Mouse (Mus musculus): Measurements from ENCODE around the gene Smyd2. TPM values are rescaled to one million over a fixed set of nuclear protein-coding genes. Genes with fewer than 3 reads are reported as not detected.

The Smyd2 gene
- polyA plus RNA-seq, 1 experiment = 17.3 TPM

- Histone ChIP-seq H3K4me1 (ENCODE audit: control insufficient read depth, insufficient read depth, low read length) (no peaks in the 10 kb centered on the region), H3K4me3 (ENCODE audit: insufficient read depth, low read length) (no peak overlapping the region), H3K27ac (ENCODE audit: insufficient read depth, low read depth, low read length) (no peak overlapping the region)
- TF ChIP-seq CTCF (IDR thresholded peaks at IDR 0.05; ENCODE audit: low read depth, low read length) = no peak
- TF ChIP-seq POLR2A (IDR thresholded peaks at IDR 0.05; ENCODE audit: borderline replicate concordance, low read depth, low read length) = no peak
These were observed 23.5 kb downstream of the Smyd2 start for GRCm38 (mm10) chr1:189898708-189899107.

GRCm38 (mm10) chr1:189897861-189898260 lies 24.3 kb downstream of the Smyd2 start:
- H3K4me1 ChIP-seq (ENCODE audit: control insufficient read depth, insufficient read depth, low read length) = no peaks in the 10 kb centered on the region
- H3K27ac ChIP-seq (ENCODE audit: insufficient read depth, low read depth, low read length) = no peak overlapping the region
- H3K4me3 ChIP-seq (ENCODE audit: insufficient read depth, low read length) = no peak overlapping the region
- TF ChIP-seq CTCF (IDR thresholded peaks at IDR 0.05; ENCODE audit: low read depth, low read length) = no peak
- no peak for TF ChIP-seq POLR2A (IDR thresholded peaks at IDR 0.05; ENCODE audit: borderline replicate concordance, low read depth, low read length)

GRCm38 (mm10) chr1:189894191-189894590 lies 28.0 kb downstream of the Smyd2 start:
- TF ChIP-seq CTCF (IDR thresholded peaks at IDR 0.05; ENCODE audit: low read depth, low read length) (no peak), POLR2A (IDR thresholded peaks at IDR 0.05; ENCODE audit: borderline replicate concordance, low read depth, low read length) (no peak)
- no peak overlapping the region for H3K27ac ChIP-seq (ENCODE audit: insufficient read depth, low read depth, low read length)
- no peak overlapping the region for H3K4me3 ChIP-seq (ENCODE audit: insufficient read depth, low read length)
- H3K4me1 ChIP-seq (ENCODE audit: control insufficient read depth, insufficient read depth, low read length) = no peaks in the 10 kb centered on the region

GRCm38 (mm10) chr1:189888749-189889148 lies 33.4 kb downstream of the Smyd2 start:
- no peak overlapping the region for H3K4me3 ChIP-seq (ENCODE audit: insufficient read depth, low read length)
- H3K27ac ChIP-seq (ENCODE audit: insufficient read depth, low read depth, low read length) = no peak overlapping the region
- no peak for TF ChIP-seq CTCF (IDR thresholded peaks at IDR 0.05; ENCODE audit: low read depth, low read length)

DNA sequence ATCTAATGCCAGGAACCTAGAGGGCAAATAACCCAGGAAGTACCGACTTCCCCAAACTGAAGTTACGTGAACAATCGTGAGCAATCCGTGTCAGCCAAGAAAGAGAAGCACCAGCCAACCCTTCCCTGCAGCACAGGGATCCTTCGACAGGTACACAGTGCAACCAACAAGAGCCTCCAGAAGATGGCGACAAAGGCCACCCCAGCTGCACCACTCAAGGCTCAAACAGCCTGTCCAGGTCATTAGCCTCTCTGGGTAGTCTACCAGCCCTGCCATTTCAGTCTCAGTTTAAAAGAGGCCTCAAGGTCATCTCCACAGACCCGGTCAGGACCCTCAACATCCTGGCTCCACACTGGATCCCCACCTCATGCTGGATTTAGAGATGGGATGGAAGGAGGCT lies 34.6 kb downstream of the Smyd2 start:
- Histone ChIP-seq H3K4me1 (ENCODE audit: control insufficient read depth, insufficient read depth, low read length) (no peaks in the 10 kb centered on the region), H3K4me3 (ENCODE audit: insufficient read depth, low read length) (no peak overlapping the region), H3K27ac (ENCODE audit: insufficient read depth, low read depth, low read length) (no peak overlapping the region)
- peak; percentile 40; the same call in 1 of the 2 replicates for TF ChIP-seq CTCF (IDR thresholded peaks at IDR 0.05; ENCODE audit: low read depth, low read length)
- no peak for TF ChIP-seq POLR2A (IDR thresholded peaks at IDR 0.05; ENCODE audit: borderline replicate concordance, low read depth, low read length)

More at GRCm38 (mm10) chr1:189888749-189889148, 33.4 kb downstream of the Smyd2 start:
- H3K4me1 ChIP-seq (ENCODE audit: control insufficient read depth, insufficient read depth, low read length) = no peaks in the 10 kb centered on the region

DNA sequence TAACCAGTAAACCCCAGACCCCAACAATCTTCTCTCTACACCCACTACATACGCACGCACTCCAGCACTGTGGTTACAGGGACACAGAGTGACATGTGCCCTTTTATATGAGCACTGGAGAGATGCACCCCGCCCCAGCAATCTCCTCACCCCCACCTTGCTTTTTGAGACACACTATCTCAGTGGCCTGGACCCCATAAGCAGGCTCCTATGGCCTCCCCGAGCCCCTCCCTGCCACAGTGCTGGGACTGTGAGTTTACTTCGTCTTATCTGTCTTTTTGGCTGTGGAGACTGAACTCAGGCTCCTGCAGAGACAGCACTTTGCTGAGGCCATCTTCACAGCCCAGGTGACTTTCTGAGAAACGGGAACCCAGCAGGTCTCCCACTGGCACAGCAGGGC lies 36.2 kb downstream of the Smyd2 start:
- Histone ChIP-seq H3K27ac (ENCODE audit: insufficient read depth, low read depth, low read length) (no peak overlapping the region), H3K4me3 (ENCODE audit: insufficient read depth, low read length) (no peak overlapping the region), H3K4me1 (ENCODE audit: control insufficient read depth, insufficient read depth, low read length) (no peaks in the 10 kb centered on the region)
- TF ChIP-seq POLR2A (IDR thresholded peaks at IDR 0.05; ENCODE audit: borderline replicate concordance, low read depth, low read length) (no peak), CTCF (IDR thresholded peaks at IDR 0.05; ENCODE audit: low read depth, low read length) (no peak)

DNA sequence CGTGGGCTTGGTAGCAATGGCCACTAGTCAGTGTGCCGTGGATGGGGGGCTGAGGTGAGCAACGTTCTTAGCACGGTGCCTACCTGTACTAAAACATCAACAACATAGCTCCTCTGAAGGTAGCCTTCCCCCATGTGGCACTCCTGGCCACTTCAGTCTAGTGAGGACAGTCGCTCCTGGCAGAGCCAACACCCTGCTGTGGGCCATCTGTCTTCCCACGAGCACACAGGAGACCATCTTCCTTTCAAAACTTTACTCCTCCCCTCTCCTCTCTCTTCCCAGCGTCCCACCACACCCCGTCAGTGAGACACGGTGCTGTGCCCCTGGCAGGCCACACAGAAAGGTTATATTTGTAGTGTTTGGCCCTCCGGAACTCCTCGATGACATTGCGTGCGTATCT lies 37.2 kb downstream of the Smyd2 start:
- Histone ChIP-seq H3K4me3 (ENCODE audit: insufficient read depth, low read length) (no peak overlapping the region), H3K4me1 (ENCODE audit: control insufficient read depth, insufficient read depth, low read length) (no peaks in the 10 kb centered on the region), H3K27ac (ENCODE audit: insufficient read depth, low read depth, low read length) (no peak overlapping the region)
- no peak for TF ChIP-seq CTCF (IDR thresholded peaks at IDR 0.05; ENCODE audit: low read depth, low read length)
- no peak for TF ChIP-seq POLR2A (IDR thresholded peaks at IDR 0.05; ENCODE audit: borderline replicate concordance, low read depth, low read length)

DNA sequence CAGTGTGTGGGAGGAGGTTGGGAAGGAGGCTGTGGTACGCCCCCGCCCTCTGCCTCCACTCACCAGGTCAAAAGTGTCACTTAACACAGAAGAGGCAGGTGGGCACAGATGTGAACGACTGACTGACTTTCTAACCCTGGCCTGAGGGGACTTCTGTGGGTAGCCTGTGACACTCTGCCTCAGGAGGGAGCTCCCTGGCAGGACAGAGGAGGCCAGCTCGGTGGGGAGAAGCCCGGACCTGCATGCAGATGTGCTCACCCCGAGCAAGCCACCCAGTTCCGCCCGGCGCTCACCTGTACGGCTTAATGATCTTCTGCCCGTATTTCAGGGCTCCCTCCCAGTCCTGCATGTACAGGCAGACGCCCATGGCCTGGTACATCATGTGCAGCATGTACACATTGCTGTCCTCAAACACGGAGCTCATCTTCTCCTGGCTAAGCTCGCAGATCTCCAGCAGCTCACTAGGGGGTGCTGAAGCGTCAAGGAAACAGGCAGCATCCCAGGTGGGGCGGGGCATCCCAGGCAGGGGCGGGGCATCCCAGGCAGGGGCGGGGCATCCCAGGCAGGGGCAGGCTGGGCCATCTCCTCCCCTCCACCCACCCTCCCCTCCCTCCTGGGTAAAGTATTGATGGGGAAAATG lies 38.5 kb downstream of the Smyd2 start:
- no peak for TF ChIP-seq CTCF (IDR thresholded peaks at IDR 0.05; ENCODE audit: low read depth, low read length)
- TF ChIP-seq POLR2A (IDR thresholded peaks at IDR 0.05; ENCODE audit: borderline replicate concordance, low read depth, low read length) = no peak
- no peak overlapping the region for H3K27ac ChIP-seq (ENCODE audit: insufficient read depth, low read depth, low read length)
- no peak overlapping the region for H3K4me3 ChIP-seq (ENCODE audit: insufficient read depth, low read length)
- H3K4me1 ChIP-seq (ENCODE audit: control insufficient read depth, insufficient read depth, low read length) = no peaks in the 10 kb centered on the region

GRCm38 (mm10) chr1:189882886-189883285 lies 39.3 kb downstream of the Smyd2 start:
- TF ChIP-seq CTCF (IDR thresholded peaks at IDR 0.05; ENCODE audit: low read depth, low read length) (peak; percentile 64), POLR2A (IDR thresholded peaks at IDR 0.05; ENCODE audit: borderline replicate concordance, low read depth, low read length) (no peak)
- no peak overlapping the region for H3K4me3 ChIP-seq (ENCODE audit: insufficient read depth, low read length)
- H3K27ac ChIP-seq (ENCODE audit: insufficient read depth, low read depth, low read length) = no peak overlapping the region
- H3K4me1 ChIP-seq (ENCODE audit: control insufficient read depth, insufficient read depth, low read length) = no peaks in the 10 kb centered on the region

- TF ChIP-seq POLR2A (IDR thresholded peaks at IDR 0.05; ENCODE audit: borderline replicate concordance, low read depth, low read length) (no peak), CTCF (IDR thresholded peaks at IDR 0.05; ENCODE audit: low read depth, low read length) (no peak)
- no peak overlapping the region for H3K27ac ChIP-seq (ENCODE audit: insufficient read depth, low read depth, low read length)
- no peak overlapping the region for H3K4me3 ChIP-seq (ENCODE audit: insufficient read depth, low read length)
- H3K4me1 ChIP-seq (ENCODE audit: control insufficient read depth, insufficient read depth, low read length) = no peaks in the 10 kb centered on the region
These were observed 41.4 kb downstream of the Smyd2 start for GRCm38 (mm10) chr1:189880745-189881144.

Measured in bone marrow macrophage, adult 2 months (primary cell).